In genomic region chr2:180966092-180966882, GRCm38 (mm10) we compare ENCODE assay signal across 8 mouse cellular contexts. TPM values are rescaled to one million over a fixed set of nuclear protein-coding genes. Genes with fewer than 3 reads are reported as not detected.
DNase-seq lines count a peak whose midpoint lies in the region; ATAC-seq lines count a peak whose summit lies in the region.

No protein-coding gene starts in this region.

- ATAC-seq in cerebellum, adult (ENCODE audit: insufficient number of reproducible peaks, low FRiP score, low TSS enrichment) = no peak
- peak; percentile 26 to 68; a peak in 3 of 4 replicates for ATAC-seq in hematopoietic stem cell, adult 5-6 weeks (replicated peaks in 1 of 2; ENCODE audit: insufficient read depth in 1 of 2, low FRiP score in 2 of 2, low TSS enrichment in 1 of 2, low read depth in 1 of 2, poor library complexity in 2 of 2, severe bottlenecking in 2 of 2)
- ATAC-seq in neural tube, embryonic 13.5 days (ENCODE audit: low read depth) = no peak

- DNase-seq in cerebellum, adult 11-12 months = peak; percentile 34
- DNase-seq in 3T3-L1 (ENCODE audit: low read depth, low spot score) = peak; percentile 85
- peak; percentile 38 for DNase-seq in cerebellum, adult 8-10 months
- DNase-seq in liver = peak; percentile 22
- DNase-seq in gastrocnemius, postnatal 36 days = no peak

- peaks cover 31% of the 10 kb centered on the region for H3K4me1 ChIP-seq in neural tube, embryonic 13.5 days (replicated peaks)

- peak overlapping the region; percentile 93 for H3K4me2 ChIP-seq in neural tube, embryonic 13.5 days

- peak overlapping the region; percentile 90 for H3K4me3 ChIP-seq in neural tube, embryonic 13.5 days

- peak overlapping the region; percentile 97 for H3K9ac ChIP-seq in neural tube, embryonic 13.5 days

- 19% methylated on average over 14 of the region's 14 CpGs for WGBS in neural tube, embryonic 13.5 days

- no peaks in the 10 kb centered on the region for H3K9me3 ChIP-seq in neural tube, embryonic 13.5 days

- H3K27me3 ChIP-seq in neural tube, embryonic 13.5 days = no peaks in the 10 kb centered on the region

- H3K36me3 ChIP-seq in neural tube, embryonic 13.5 days = peaks cover 24% of the 10 kb centered on the region

- peak overlapping the region; percentile 92 for H3K27ac ChIP-seq in neural tube, embryonic 13.5 days (replicated peaks)

- intact Hi-C loops in gastrocnemius, postnatal 36 days (cut with DNase I) = loop anchor here (10.0 kb wide), 1 partner anchor 161 kb away; no protein-coding TSS in a partner anchor

RNA-seq across cellular contexts. Expression of gene Arfgap1, which starts 0.7 kb away (rescaled TPM):
- total RNA-seq in hematopoietic stem cell, adult 5-6 weeks (2017) = 27.6 and 44.8 TPM in 2 replicates
- polyA plus RNA-seq in neural tube, embryonic 13.5 days (2015; fragmentation: Nextera tagmentation; extraction: Ambion mirVana) = 106 and 108 TPM in 2 replicates
- 10 to 100 TPM; 28.3 to 30.0 TPM for total RNA-seq in gastrocnemius, postnatal 36 days (2021)

RNA-seq across cellular contexts. Expression of gene Nkain4, which starts 11.8 kb away (rescaled TPM):
- not detected in 2 replicates for total RNA-seq in hematopoietic stem cell, adult 5-6 weeks (2017)
- polyA plus RNA-seq in neural tube, embryonic 13.5 days (2015; fragmentation: Nextera tagmentation; extraction: Ambion mirVana) = 88.1 and 106 TPM in 2 replicates
- total RNA-seq in gastrocnemius, postnatal 36 days (2021) = not detected

RNA-seq across cellular contexts. Expression of gene Col20a1, which starts 20.0 kb away (rescaled TPM):
- total RNA-seq in hematopoietic stem cell, adult 5-6 weeks (2017) = 0.45 TPM in 1 of 2 replicates, not detected in the other
- polyA plus RNA-seq in neural tube, embryonic 13.5 days (2015; fragmentation: Nextera tagmentation; extraction: Ambion mirVana) = 0.62 and 1.2 TPM in 2 replicates
- total RNA-seq in gastrocnemius, postnatal 36 days (2021) = 1 to 10 TPM; 1.6 to 1.8 TPM

RNA-seq across cellular contexts. Expression of gene Birc7, which starts 37.5 kb away (rescaled TPM):
- not detected in 2 replicates for total RNA-seq in hematopoietic stem cell, adult 5-6 weeks (2017)
- 0.43 and 0.60 TPM in 2 replicates for polyA plus RNA-seq in neural tube, embryonic 13.5 days (2015; fragmentation: Nextera tagmentation; extraction: Ambion mirVana)
- not detected for total RNA-seq in gastrocnemius, postnatal 36 days (2021)

RNA-seq across cellular contexts. Expression of gene Ythdf1, which starts 45.5 kb away (rescaled TPM):
- total RNA-seq in hematopoietic stem cell, adult 5-6 weeks (2017) = 32.6 and 33.7 TPM in 2 replicates
- 50.7 and 55.9 TPM in 2 replicates for polyA plus RNA-seq in neural tube, embryonic 13.5 days (2015; fragmentation: Nextera tagmentation; extraction: Ambion mirVana)
- 10 to 100 TPM; 33.5 to 37.3 TPM for total RNA-seq in gastrocnemius, postnatal 36 days (2021)

Comparison
In these comparisons a context has a peak if more than half of its experiments do, and no peak if none do; other contexts are left out.
1. DNase-seq: peak in cerebellum, adult 11-12 months (single experiment), 3T3-L1 (single experiment), cerebellum, adult 8-10 months (single experiment) and liver (single experiment); none in gastrocnemius, postnatal 36 days (0 of 2).
2. ATAC-seq: peak in hematopoietic stem cell, adult 5-6 weeks (2 of 2); none in cerebellum, adult (single experiment) and neural tube, embryonic 13.5 days (single experiment).